Mouse (Mus musculus) midbrain, embryonic 15.5 days (tissue): ENCODE data around the gene Bod1. TPM values are rescaled to one million over a fixed set of nuclear protein-coding genes. Genes with fewer than 3 reads are reported as not detected.

ENCODE experiments used
- ATAC-seq: fragments of 200-750 bp; cut with Nextera tagmentation; replicated peaks from 2 replicates; pipeline ENCODE4 v1.8.0; 2017; ENCODE audit warnings: moderate TSS enrichment
- H3K27ac ChIP-seq: fragments of 300-500 bp; sonication (generic); 2 replicates; pipeline ENCODE4 v1.5.1; 2015; ENCODE audit warnings: mild to moderate bottlenecking, inconsistent platforms
- H3K27me3 ChIP-seq: fragments of 300-500 bp; sonication (generic); replicated peaks from 2 replicates; pipeline ENCODE4 v1.6.1; 2015; ENCODE audit warnings: inconsistent platforms
- H3K36me3 ChIP-seq: fragments of 300-500 bp; sonication (generic); replicated peaks from 2 replicates; pipeline ENCODE4 v1.6.1; 2015; ENCODE audit warnings: inconsistent platforms
- H3K4me1 ChIP-seq: fragments of 300-500 bp; sonication (generic); 2 replicates; pipeline ENCODE4 v1.6.1; 2015; ENCODE audit warnings: inconsistent platforms
- H3K4me2 ChIP-seq: fragments of 300-500 bp; sonication (generic); 2 replicates; pipeline ENCODE4 v1.6.1; 2015; ENCODE audit warnings: inconsistent platforms, mild to moderate bottlenecking, moderate library complexity
- H3K4me3 ChIP-seq: fragments of 300-500 bp; sonication (generic); 2 replicates; pipeline ENCODE4 v1.5.1; 2015; ENCODE audit warnings: mild to moderate bottlenecking, inconsistent platforms
- H3K9ac ChIP-seq: fragments of 300-500 bp; sonication (generic); 2 replicates; pipeline ENCODE4 v1.6.1; 2015; ENCODE audit warnings: mild to moderate bottlenecking, inconsistent platforms
- H3K9me3 ChIP-seq: fragments of 300-500 bp; sonication (generic); 2 replicates; pipeline ENCODE4 v1.6.1; 2016; ENCODE audit warnings: inconsistent platforms
- WGBS: fragments of 180-500 bp; shearing (Covaris S2); methylation state at CpG from one replicate; pipeline ENCODE4 v1.1.7; 2015; ENCODE audit warnings: mixed read lengths; 5-methylcytosine and 5-hydroxymethylcytosine counted together
- polyA plus RNA-seq: library from polyadenylated mRNA; unstranded; fragments of >200 nt; fragmentation: Nextera tagmentation; extraction: Ambion mirVana; gene quantifications from 2 replicates; pipeline ENCODE4 v1.2.1, GENCODE M21; 2015

The Bod1 gene
- polyA plus RNA-seq, 1 experiment from 2014 or later: 138 TPM

DNA sequence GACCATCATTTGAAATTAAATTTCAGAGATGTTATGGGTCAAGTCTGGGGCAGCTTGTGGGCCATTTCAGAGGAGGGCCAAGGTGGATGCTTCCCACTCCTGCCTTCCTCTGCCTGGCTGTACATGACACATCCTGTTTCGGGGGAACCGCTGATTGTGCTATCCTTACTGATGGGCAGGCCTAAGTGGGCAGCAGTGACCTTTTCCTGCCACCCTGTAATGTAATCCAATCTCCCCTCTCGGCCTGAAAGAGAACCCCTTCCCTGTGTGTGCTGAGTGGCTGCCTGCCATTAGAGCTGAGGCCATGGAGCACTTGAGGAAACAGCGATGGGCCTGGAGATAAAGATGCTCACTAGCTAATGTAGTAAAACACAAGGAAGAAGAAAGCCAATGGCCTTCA, 17.3 kb upstream of the Bod1 start:
- Histone ChIP-seq H3K9me3 (no peaks in the 10 kb centered on the region), H3K4me3 (no peak overlapping the region), H3K9ac (no peak overlapping the region), H3K27me3 (no peaks in the 10 kb centered on the region), H3K4me1 (no peaks in the 10 kb centered on the region), H3K27ac (no peak overlapping the region), H3K36me3 (no peaks in the 10 kb centered on the region), H3K4me2 (no peak overlapping the region)
- 81% methylated on average over 4 of the region's 4 CpGs for WGBS
- ATAC-seq: no peak

DNA sequence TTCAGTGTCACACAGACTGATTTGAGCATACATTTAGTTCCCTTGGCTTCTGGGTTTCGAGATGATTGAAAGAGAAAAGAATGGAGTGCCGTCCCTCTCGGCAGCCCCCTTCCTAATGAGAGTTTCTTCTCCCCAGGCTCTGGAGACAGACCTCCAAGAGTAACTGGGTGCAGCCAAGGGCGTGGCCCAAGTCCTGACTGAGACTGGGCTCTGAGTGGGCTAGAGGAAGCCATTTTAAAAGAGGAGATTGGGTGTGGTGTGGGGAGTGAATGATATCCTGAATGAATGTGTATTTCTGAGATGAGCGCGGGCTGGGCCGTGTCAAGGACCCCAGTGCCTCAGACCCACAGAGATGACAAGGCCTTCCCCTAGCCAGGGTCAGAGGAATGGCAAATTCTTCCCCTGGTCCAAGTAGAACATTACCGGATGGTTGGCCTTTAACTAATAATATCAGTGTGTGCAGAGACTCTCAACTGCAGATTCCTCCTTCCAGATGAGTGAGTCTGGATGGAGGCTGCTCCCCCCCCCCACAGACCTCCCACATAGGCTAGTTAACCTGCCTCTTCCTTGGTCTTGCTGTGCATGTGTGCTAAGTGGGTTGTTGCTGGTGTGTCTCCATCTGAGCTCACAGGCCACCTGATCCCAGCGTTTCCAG, 13.4 kb upstream of the Bod1 start:
- H3K4me1 ChIP-seq: no peaks in the 10 kb centered on the region
- H3K27me3 ChIP-seq: no peaks in the 10 kb centered on the region
- H3K4me2 ChIP-seq: no peak overlapping the region
- H3K9ac ChIP-seq: no peak overlapping the region
- ATAC-seq: no peak
- H3K4me3 ChIP-seq: no peak overlapping the region
- no peak overlapping the region for H3K27ac ChIP-seq
- 79% methylated on average over 9 of the region's 9 CpGs for WGBS
- no peaks in the 10 kb centered on the region for H3K9me3 ChIP-seq
- H3K36me3 ChIP-seq: no peaks in the 10 kb centered on the region

DNA sequence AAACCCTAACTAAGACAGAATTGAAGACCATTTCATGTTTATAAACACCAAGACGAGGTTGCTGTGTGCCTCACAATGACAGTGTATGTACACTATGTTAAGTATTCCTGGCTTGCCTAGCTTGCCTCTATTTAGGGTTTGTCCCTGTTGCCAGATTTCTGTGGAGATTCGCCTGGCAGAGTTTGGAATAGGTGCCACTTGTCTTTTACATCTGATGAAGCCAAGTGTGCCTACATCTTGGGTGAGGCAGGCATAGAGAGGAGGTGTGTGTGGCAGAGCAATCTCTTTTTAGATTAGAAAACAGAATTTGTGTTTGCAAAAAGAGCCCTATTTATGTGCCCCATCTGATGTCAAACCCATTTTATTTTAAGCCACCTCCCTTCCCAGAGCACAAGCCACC, 12.4 kb upstream of the Bod1 start:
- H3K9ac ChIP-seq: no peak overlapping the region
- no peak overlapping the region for H3K4me2 ChIP-seq
- whole genome bisulfite sequencing: 80% methylated on average over 2 of the region's 2 CpGs
- H3K4me1 ChIP-seq: no peaks in the 10 kb centered on the region
- H3K27ac ChIP-seq: no peak overlapping the region
- H3K9me3 ChIP-seq: no peaks in the 10 kb centered on the region
- no peaks in the 10 kb centered on the region for H3K27me3 ChIP-seq
- no peak overlapping the region for H3K4me3 ChIP-seq
- no peak for ATAC-seq
- H3K36me3 ChIP-seq: no peaks in the 10 kb centered on the region

DNA sequence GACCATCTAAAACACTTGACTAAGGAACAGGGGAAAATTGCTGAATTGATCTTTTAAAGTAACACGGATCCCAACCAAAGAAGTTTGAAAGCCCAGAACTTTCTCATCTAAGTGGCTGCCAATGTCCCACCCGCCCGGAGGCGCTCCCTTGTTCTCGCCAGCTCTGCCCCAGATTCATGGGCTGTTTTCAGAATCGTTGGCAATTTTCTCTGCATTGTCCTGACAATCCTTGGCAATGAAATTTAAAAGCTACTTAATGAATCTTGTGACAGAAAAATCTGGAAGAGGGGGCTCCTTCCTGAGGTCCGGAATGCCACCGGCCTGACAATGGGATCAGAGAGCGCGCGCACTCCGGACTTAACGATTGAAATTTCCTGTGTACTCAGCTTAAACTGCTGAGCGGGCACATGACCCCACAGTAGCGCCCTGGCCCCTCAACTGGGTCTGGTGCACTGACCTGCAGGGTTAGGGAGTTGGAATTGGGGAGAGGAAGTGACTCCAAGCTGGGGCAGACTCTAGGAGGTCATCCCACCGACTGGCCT, 8.2 kb upstream of the Bod1 start:
- Histone ChIP-seq H3K4me1 (peaks cover 8% of the 10 kb centered on the region; the same call in 1 of the 2 replicates), H3K9me3 (no peaks in the 10 kb centered on the region), H3K9ac (no peak overlapping the region), H3K4me2 (no peak overlapping the region), H3K36me3 (no peaks in the 10 kb centered on the region), H3K27ac (no peak overlapping the region), H3K27me3 (no peaks in the 10 kb centered on the region), H3K4me3 (no peak overlapping the region)
- no peak for ATAC-seq
- 82% methylated on average over 16 of the region's 16 CpGs for WGBS

GRCm38 (mm10) chr11:31677309-31677708, 5.6 kb upstream of the Bod1 start:
- ATAC-seq: no peak
- WGBS: 91% methylated on average over 5 of the region's 5 CpGs

DNA sequence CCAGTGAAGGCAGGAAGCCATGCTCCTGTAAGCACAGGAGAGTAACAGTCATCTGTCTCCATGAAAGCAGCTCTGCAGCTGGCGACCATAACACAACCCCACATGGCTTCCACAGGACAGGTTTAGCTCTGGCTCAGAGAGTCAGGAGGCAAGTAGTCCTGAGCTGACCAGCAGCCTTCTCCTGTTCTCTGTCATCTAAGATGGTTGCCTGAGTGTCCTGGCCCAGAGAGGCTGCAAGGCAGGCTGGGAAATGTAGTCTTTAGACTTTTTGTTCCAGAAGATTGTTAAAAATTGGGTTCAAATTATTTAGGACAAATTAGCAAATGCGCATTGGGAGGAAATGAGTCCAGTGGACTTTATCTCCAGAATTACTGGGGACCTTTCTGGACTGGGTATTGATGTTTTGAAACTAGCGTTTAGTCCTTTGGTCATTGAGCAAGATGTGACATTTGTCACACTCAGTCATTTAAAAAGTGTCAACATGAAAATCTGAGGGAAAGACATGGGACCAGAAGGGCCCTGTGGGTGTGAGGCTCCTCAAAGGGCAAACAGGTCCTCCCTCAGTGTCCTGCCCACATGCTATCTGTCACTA, 5.1 kb upstream of the Bod1 start:
- no peaks in the 10 kb centered on the region for H3K9me3 ChIP-seq
- ATAC-seq: no peak
- no peaks in the 10 kb centered on the region for H3K36me3 ChIP-seq
- no peak overlapping the region for H3K9ac ChIP-seq
- 91% methylated on average over 3 of the region's 3 CpGs for WGBS
- H3K4me2 ChIP-seq: no peak overlapping the region
- H3K4me1 ChIP-seq: peaks cover 16% of the 10 kb centered on the region
- no peaks in the 10 kb centered on the region for H3K27me3 ChIP-seq
- no peak overlapping the region for H3K4me3 ChIP-seq
- H3K27ac ChIP-seq: no peak overlapping the region

More at GRCm38 (mm10) chr11:31677309-31677708, 5.6 kb upstream of the Bod1 start:
- peaks cover 13% of the 10 kb centered on the region for H3K4me1 ChIP-seq
- no peaks in the 10 kb centered on the region for H3K36me3 ChIP-seq
- no peak overlapping the region for H3K4me3 ChIP-seq
- H3K4me2 ChIP-seq: no peak overlapping the region
- no peaks in the 10 kb centered on the region for H3K27me3 ChIP-seq
- H3K27ac ChIP-seq: no peak overlapping the region
- H3K9ac ChIP-seq: no peak overlapping the region
- H3K9me3 ChIP-seq: no peaks in the 10 kb centered on the region

DNA sequence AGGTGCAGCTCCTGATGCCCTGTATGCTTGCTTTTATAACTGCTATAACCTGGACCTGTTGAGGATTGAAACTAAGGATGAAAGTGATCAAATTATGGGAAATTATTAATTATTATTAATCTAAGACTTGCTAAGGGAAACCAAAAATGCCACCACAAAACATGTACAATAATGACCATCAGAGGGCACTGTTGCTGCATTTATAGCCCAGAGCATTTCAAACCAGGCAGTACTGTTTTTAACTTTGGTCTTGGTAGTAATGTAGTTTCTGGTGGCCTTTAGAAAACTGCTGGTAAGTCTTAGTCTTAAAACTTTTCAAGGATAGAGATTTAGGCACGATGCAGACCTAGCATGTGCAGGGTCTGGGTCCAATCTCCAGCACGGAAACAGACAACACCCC, 3.7 kb upstream of the Bod1 start:
- Histone ChIP-seq H3K4me1 (peaks cover 20% of the 10 kb centered on the region), H3K27me3 (no peaks in the 10 kb centered on the region), H3K4me3 (no peak overlapping the region), H3K9ac (no peak overlapping the region), H3K27ac (no peak overlapping the region), H3K9me3 (no peaks in the 10 kb centered on the region), H3K4me2 (no peak overlapping the region), H3K36me3 (no peaks in the 10 kb centered on the region)
- ATAC-seq: no peak
- WGBS: 24% methylated on average over 2 of the region's 2 CpGs

GRCm38 (mm10) chr11:31672170-31672563, 482 bp upstream of the Bod1 start:
- no peaks in the 10 kb centered on the region for H3K9me3 ChIP-seq
- WGBS: 12% methylated on average over 9 of the region's 9 CpGs
- H3K27me3 ChIP-seq: no peaks in the 10 kb centered on the region
- H3K4me1 ChIP-seq: peaks cover 32% of the 10 kb centered on the region
- peaks cover 8% of the 10 kb centered on the region; the same call in 1 of the 2 replicates for H3K36me3 ChIP-seq
- peak; percentile 77 for ATAC-seq
- peak overlapping the region; percentile 64 for H3K9ac ChIP-seq
- H3K27ac ChIP-seq: peak overlapping the region; percentile 70; the same call in 1 of the 2 replicates
- peak overlapping the region; percentile 75 for H3K4me2 ChIP-seq
- peak overlapping the region; percentile 98 for H3K4me3 ChIP-seq

DNA sequence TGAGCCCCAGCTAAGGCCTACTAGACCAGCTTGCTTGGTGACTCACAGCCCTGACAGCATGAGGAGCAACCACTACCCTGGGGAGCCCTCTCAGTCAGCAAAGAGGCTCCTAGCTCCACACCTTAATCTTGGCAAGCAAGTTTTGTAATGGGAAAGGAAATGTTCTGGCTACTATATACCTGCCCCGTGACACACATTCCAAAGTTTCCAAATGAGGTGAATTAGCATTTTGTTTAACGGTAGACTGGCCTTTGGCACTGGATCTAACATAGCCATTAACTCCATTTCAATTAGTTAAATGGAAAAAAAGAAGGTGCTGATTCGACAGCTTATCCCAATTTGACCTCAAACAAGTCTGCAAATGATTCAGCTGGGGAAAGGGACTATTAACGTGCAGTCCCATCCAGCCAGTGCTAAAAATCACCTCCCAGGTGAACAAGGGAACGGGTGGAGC, 1.2 kb downstream of the Bod1 start:
- peak overlapping the region; percentile 75 for H3K4me2 ChIP-seq
- H3K9me3 ChIP-seq: no peaks in the 10 kb centered on the region
- H3K9ac ChIP-seq: no peak overlapping the region
- H3K36me3 ChIP-seq: peaks cover 18% of the 10 kb centered on the region; the same call in 1 of the 2 replicates
- H3K4me3 ChIP-seq: peak overlapping the region; percentile 98
- no peak for ATAC-seq
- no peaks in the 10 kb centered on the region for H3K27me3 ChIP-seq
- no peak overlapping the region for H3K27ac ChIP-seq
- 76% methylated on average over 5 of the region's 5 CpGs for WGBS
- peaks cover 23% of the 10 kb centered on the region for H3K4me1 ChIP-seq

GRCm38 (mm10) chr11:31669172-31669869, 2.4 kb downstream of the Bod1 start:
- H3K36me3 ChIP-seq: peaks cover 29% of the 10 kb centered on the region
- peaks cover 23% of the 10 kb centered on the region for H3K4me1 ChIP-seq
- H3K27ac ChIP-seq: no peak overlapping the region
- no peaks in the 10 kb centered on the region for H3K9me3 ChIP-seq
- H3K4me3 ChIP-seq: no peak overlapping the region
- no peak for ATAC-seq
- H3K27me3 ChIP-seq: no peaks in the 10 kb centered on the region
- H3K4me2 ChIP-seq: no peak overlapping the region
- H3K9ac ChIP-seq: no peak overlapping the region
- whole genome bisulfite sequencing: 96% methylated on average over 9 of the region's 9 CpGs

DNA sequence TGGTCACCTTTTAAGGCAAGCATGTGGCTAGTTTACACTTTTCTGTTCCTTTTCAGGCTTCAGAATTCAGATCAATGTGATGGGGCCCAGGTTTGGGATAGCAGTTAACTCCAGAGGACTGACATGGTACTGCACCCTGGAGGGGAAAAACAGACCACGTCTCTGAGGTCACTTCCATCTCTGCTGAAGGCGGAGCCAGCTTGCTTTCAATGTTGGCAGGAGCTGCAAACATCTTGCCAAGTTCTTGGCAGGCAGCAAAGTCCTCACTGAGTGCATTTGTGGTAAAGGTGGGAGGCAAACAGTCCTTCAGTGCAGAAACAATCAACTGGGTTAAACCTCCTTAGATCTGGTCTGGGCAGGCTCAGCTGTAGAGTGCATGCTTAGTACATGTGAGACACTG, 7.5 kb downstream of the Bod1 start:
- no peaks in the 10 kb centered on the region for H3K27me3 ChIP-seq
- no peak for ATAC-seq
- no peak overlapping the region for H3K4me2 ChIP-seq
- H3K4me3 ChIP-seq: no peak overlapping the region
- H3K36me3 ChIP-seq: peaks cover 51% of the 10 kb centered on the region
- no peak overlapping the region for H3K27ac ChIP-seq
- WGBS: 80% methylated on average over 2 of the region's 2 CpGs
- H3K9me3 ChIP-seq: no peaks in the 10 kb centered on the region
- no peak overlapping the region for H3K9ac ChIP-seq
- H3K4me1 ChIP-seq: 0 out of 2 replicates have a peak, but pooled peaks cover 4% of the 10 kb centered on the region

DNA sequence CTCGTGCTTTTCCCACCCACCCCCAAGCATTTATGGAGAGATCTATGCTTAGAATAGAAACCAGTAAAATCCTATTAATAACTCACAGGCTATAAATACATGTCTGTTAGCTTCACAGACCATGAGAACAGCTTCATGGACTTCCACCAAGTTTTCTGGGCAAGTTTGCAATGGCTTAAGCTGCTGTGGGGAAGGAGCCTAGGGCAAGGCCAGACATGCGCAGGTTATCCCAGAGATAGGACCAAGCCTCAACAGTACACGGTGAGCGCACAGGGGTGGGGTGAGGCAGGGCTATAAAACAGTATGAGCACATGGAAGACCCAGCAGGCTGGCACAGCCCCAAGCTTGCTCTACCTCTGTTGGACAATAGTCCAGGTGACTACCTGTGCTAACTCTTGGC, 8.2 kb downstream of the Bod1 start:
- no peak overlapping the region for H3K9ac ChIP-seq
- ATAC-seq: no peak
- no peak overlapping the region for H3K27ac ChIP-seq
- H3K27me3 ChIP-seq: no peaks in the 10 kb centered on the region
- H3K9me3 ChIP-seq: no peaks in the 10 kb centered on the region
- WGBS: 95% methylated on average over 4 of the region's 4 CpGs
- peaks cover 47% of the 10 kb centered on the region for H3K36me3 ChIP-seq
- H3K4me2 ChIP-seq: no peak overlapping the region
- no peaks in the 10 kb centered on the region for H3K4me1 ChIP-seq
- H3K4me3 ChIP-seq: no peak overlapping the region
